Mouse (Mus musculus) lung, postnatal 14 days (tissue): Measurements from ENCODE around the gene Slc22a13.

Experiments
- DNase-seq: peaks from one replicate; pipeline ENCODE4 v3.0.0; 2021

Slc22a13 gene

DNA sequence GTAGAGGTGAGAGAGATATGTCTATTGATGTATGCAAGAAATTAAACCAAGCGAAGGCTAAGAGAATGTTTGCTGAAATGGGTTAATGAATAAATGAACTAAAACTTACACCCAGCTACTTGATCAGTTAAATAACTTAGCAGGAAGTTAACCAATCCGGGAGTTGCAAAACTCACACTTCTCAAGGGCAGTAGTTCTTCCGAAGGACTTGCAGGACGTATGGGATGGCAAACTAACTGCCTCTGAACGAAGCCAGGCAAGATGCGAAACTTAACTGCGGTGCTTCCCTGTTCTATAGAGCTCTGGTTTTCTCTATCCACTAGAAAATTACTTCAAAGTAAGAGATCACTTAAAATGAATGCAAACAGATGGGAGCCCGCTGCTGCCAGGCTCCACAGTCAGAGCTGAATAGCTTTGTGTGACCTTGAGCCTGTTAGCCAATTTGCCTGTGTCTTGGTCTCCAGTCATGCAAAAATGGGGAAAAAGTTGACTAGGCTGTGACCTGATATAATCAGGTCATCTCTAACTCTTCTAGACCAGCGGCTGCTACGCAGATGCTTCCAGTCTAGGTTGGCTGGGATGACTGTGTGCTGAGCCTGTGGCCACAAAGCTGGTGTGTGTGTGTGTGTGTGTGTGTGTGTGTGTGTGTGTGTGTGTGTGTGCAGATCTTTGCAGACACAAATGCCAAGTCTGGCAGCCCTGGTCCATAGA lies 9.6 kb downstream of the Slc22a13 start:
- no peak for DNase-seq

DNA sequence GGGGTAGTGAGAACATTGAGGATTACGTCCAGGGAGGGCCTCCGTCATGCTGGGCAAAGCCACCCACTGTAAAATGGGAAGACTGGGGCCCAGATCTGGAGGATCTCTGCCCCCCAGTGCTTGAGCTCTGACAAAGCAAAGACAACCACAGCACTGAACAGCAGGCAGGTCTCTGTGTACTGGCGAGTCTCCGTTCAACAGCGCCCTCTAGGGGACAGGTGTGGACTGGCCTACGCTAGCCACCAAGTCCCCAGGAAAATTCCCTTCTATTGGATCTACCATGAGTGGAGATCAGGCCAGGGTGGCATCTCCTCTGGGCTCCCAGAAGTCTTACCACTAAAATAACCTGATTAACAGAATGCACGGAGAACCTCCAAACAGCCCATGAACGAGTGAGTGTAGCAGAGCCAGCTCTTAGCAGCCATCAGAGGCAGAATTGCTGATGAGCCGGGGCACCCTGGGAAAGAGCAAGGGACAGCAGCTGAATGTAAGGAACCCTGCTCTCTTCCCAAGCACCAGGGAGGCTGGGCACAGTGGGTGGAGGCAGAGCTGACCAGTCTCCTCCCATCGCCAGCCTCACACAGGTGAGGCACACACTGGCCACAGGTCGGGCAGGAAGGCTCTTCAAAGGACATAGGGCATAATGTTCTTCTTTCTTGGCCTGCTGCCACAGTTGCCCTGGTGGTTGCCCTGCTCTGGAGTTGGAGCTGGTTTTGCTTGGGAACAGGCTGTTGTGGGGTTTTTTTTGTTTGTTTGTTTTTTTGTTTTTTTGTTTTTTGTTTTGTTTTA lies 16.5 kb downstream of the Slc22a13 start:
- peak; percentile 65 for DNase-seq

DNA sequence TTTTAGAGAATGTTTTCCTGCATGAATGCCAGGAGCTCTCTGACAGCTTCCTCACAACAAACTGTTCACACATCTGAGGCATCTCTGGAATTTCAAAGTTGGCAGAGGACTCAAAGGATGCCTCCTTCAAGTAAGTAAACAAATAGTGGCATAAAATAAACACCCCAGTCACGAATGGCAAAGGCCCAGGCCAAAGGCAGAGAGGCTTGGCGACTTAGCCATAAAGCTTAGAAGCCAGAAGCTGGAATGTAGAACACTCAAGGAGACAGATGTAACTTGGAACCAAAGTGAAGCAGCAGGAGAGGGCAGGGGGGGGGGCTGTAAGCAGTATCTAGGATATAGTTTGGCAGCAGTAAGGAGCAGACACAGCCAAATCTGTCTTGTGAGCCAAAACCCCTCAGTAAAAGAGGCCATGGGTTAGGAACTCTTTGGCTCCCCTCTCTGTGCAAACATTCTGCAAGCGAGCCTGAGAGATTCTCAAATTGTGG lies 27.6 kb downstream of the Slc22a13 start:
- DNase-seq, result peak; percentile 73

DNA sequence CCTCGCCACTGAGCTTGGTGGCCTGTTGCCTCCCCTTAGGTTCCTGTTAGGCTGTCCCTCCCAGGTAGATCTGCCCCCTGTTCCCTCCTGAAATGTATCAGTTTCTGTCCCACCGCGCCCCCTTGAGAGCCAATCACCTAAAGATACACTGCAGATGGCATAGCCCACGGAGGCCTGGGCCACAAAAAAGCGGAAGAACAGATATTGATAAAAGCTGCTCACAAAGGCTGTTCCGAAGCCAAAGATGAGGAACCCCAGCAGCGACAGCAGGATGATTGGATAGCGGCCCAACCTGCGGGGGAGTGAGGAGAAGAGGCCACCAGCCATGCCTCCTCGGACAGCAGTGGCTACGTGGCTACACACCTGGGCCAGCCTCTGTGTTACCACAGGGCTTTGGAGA lies 29.6 kb downstream of the Slc22a13 start:
- DNase-seq, result no peak

DNA sequence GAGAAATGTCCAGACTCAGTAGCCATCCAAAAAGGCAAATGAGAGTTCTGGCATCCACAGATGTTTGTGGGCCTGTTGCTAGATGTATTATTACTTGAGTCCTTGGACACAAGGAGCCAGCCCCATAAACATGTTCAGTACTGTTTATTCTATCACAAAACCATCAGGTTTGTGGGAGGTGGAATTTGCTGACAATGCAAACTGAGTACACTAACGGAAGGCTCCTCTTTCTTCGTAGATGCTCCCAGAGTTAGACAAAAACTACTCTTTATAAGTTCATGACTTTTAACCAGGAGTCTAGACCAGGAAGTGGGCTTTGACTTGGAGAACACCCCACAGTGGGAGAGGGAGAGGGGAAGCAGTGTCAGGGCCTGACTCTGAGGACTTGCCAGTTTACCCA lies 41.3 kb downstream of the Slc22a13 start:
- no peak for DNase-seq

DNA sequence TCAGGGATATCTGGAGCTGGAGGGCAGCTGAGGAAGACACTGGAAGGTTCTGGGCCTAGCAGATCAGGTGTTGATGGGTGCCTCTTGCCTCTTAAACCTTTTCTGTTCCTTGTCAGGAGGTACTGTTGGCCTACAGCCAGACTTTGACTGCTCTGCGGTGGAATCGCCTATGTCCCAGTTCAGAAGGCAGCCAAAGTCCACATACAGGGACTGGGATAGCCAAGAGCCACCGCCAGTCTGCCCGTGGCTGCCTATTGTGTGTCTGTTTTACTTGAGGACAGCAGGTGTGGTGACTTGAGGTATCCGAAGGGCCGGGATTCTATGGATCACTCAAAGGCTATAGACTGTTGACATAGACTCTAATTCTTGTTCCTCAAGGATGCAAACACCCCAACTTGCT lies 43.4 kb downstream of the Slc22a13 start:
- no peak for DNase-seq

DNA sequence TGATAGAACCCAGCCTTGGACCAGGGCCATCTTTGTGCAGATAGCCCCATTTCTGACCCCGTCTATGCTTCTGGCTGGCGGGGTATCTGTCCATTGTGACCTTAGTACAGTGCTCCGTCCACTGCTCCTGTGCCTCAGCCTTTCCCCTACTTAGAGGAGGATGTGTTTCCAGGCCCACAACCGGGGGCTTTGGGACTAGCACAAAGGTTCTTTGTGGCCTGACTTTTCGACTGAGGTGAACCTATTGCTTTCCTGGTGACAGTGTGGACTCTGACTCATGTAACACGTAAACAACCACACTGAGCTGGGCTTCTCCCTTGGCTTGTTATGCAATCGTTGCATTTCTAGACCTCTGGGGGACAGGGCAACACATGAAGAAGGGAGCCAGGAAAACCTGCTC lies 44.2 kb downstream of the Slc22a13 start:
- DNase-seq, result no peak

DNA sequence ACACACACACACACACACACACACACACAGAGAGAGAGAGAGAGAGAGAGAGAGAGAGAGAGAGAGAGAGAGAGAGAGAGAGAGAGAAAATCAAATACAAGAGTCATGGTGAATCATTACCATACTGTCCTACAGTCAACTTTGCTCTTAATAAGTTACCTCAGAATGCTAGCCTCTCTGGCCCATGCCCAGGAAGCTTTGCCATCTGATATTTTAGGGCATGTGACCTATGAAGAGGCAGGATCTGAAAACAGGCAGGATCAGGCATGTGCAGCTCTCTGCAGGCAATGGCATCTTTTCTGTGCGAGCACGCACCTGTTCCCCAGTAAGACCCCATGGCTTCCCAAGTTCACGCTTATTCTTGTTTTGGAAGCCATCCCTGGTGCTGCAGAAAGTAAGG lies 48.2 kb downstream of the Slc22a13 start:
- DNase-seq, result no peak

DNA sequence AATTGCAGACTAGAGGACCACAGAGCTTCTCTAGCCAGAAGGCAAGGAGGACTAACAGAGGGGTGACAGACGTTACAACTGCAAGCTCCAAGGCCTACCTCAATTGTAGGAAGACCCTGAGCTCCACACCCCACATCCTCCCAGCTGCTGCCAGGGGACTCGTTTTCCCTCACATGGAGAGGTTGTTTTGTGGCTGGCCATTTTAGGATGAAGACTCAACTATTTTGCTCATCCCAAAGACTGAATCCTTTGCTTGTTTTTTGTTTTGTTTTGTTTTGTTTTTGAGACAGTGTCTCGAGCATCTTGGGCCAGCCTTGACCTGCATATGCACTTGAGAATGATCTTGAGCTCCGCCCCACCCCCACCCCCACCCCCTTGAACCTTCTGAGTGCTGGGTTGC lies 50.0 kb downstream of the Slc22a13 start, which contains the start of gene Gm47289:
TSS of gene Gm47289 (plus strand) at position 301 of the 400 bp plus-strand sequence.
- no peak for DNase-seq

DNA sequence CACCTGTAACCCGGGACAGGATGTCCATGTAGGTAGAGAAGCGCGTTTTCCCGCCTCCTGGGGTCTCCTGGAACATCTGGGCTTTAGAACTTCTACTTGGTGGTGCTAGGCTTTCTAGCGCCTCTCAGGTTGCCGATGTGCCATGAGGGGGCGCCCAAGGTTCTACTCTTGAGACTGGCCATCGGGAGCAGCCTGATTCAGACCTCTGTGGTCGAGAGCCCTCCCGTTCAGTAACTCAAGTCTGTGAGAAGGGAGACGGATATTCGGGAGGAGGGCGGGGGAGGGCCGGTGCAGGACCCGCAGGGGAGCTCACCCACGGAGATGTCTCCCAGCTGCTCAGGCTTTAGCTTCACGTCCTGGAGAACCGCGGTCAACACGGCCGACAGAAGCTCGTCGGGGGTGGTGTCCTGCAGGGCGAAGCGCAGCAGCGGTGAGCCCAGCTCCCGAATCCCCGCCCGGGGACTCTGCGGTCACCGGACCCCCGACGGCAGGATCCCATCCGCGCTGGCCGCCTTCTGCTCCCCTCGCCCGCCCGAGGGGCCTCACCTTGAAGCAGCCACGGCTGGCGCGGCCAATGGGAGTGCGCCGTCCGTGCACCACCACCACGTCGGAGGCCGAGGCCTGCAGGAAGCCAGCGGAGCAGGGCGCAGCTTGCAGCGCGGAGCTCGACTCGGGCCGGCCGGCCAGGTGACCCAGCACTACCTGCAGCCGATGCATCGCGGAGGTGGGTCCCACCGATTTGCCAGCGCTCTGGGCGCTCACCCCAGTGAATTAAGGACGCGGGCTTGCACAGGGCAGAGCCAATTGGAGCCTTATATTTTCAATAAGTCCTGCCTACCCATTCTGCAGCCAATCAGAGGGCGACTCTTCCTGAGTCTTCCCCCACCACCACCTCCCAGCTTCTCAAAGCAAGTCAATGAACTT lies 52.4 kb downstream of the Slc22a13 start, which contains the start of gene Acaa1b:
TSS of gene Acaa1b (minus strand) at position 816 of the 924 bp plus-strand sequence.
- peak; percentile 88 for DNase-seq

DNA sequence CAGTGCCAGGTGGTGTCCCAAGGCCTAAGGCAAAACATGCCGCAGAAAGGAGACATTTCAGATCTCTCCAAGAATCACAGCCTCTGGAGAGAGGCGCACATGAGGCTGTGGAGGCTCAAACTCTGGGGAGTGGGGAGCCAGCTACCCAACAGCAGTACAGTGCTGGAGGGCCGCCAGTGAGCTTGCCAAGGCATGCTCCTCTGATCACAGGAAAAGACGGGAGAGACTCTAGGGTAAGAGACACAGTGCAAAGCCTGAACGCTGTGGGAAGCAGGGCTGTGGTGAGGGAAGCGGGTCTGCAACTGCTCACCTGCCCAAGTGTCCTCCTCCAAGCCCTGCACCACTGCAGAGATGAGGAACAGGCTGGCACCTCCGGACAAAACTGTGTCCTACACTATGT lies 53.1 kb downstream of the Slc22a13 start:
- no peak for DNase-seq

DNA sequence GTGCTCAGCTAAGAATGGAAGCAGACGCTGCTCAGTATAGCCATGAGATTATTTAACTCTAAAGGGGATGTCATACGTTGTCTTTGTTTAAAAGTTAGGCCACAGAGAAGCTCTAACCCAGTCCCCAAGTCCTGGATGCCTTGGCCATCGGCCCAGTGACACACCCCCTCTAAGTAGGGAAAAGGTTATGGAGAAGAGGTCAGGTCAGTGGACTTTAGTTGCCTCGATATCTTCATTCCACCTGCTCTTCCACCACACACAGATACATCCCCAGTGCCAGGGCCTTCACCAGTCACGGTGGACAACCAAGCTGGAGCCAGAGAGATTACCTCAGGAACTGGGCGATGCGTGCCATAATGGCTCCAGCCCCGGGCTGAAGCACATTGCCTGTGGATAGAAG lies 53.5 kb downstream of the Slc22a13 start:
- DNase-seq, result no peak

DNA sequence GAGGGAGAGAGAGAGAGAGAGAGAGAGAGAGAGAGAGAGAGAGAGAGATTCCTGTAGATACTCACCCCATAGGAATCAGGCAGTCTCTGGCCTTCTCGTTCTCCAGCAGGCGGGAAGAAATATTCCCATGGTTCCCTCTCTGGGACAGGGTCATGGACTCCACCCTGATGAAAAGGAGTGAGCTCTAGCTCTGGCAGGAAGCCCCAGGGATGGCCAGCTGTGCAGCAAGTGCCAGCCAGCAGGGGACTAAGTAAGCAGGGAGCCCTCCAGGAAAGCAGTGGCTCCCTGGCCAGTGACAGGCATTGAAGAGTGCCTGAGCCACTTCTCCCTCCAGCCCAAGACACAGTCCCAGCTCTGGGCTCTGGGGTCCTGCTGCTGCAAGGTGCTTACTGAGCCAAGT lies 57.1 kb downstream of the Slc22a13 start:
- DNase-seq, result no peak

DNA sequence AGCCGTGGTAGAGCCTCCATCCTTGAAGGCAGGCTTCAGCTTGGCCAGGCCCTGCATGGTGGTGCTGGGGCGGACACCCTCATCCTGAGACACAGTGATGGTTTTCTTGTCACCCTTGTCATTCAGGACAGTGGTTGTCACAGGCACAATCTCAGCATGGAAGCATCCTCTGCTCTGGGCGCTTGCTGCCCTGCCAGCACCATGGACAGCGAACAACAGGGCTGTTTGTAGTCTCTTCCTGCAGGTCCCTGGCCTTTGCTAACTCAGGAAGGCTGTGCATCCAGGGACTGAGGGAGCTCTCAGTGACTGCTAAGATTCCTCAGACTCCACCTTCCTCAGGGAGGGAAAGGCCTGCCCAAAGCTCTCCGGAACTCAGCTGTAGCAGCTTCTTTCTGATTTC lies 59.3 kb downstream of the Slc22a13 start:
- DNase-seq, result peak; percentile 61

DNA sequence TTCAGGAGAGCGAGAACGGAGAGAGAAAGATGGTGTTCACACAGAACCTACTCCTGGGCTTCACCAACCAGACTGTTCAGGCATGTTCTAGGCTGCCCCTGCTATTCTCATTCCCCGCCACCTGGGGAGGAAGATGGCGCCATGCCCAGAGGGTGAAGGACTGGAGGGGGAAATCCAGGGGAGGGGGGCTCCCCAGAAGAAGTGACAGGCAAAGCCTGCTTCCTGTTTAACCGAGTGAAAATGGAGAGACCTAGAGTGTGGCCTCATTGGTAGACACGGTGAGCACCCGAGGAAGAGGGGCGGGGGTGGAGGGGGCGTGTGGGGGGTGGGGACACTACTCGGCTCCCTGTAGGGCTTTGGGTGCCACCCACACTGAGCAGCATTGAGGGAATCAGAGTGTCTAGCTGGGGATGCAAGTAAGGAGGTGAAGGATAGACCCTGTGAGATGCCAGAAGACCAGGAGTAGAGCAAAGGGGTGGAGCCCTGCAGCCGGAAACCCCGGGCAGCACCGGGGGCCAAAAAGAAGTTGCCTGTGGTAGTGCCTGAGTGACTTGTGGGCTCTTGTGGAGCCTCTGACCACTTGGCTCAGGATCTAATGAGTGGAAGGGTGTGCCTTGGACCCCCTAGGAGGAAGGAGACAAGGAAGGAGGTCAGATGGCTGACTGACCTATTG lies 62.7 kb downstream of the Slc22a13 start:
- no peak for DNase-seq

DNA sequence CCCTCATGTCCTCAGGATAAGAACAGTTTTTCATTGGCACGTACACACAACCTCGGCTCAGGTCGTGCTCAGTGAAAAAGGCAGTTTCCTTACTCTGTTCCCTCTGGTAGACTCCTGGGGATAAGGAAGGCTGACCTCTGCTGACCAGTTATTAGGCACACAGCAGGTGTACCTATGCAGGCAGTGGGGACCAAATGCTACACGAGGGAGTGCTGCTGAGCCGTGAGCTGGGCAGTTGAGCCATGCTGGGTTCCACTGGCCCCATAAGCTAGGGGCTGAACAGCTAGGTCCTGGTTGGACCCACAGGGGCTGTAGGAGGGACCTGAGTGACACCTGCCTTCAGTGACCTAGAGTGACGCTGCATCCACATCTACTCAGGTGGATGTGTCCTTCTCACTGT lies 63.3 kb downstream of the Slc22a13 start:
- no peak for DNase-seq

DNA sequence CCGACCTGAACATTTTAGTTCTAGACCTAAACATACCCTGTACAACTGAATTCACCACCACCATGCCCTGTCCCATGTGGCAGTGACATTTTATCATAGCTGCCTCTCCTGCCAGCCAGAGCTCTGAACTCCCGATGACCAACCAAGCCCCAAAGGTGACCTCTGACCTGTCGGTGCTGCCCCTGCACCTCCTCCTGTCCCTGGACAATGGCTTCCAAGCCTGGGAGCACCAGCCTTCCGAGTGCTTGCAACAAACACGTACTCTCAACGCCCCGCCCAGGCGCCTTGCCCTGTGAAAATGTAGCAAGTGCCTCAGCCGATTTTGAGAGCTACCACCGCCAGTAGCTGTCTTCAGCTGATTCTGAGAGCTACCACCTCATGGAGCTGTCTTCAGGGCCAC lies 63.8 kb downstream of the Slc22a13 start:
- DNase-seq, result no peak

DNA sequence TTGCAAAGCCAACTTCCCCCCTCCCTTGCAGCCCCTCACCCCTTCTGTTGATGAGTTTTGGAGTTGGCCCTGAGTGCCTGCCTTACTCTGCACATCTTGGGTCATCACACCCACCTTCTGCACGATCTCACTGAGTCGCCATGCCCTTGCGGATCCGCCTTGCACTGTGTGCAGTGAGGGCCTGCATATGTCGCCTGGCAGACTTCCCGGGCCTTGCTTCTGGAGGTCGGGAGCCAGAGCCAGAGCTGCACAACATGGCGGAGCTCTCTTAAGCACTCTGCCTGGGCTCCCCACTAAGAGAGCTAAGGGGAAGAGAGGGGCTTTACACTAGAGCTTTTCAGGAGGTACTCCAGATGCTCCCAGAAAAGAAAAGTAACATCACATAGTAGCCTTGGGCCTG lies 64.2 kb downstream of the Slc22a13 start:
- DNase-seq, result no peak

DNA sequence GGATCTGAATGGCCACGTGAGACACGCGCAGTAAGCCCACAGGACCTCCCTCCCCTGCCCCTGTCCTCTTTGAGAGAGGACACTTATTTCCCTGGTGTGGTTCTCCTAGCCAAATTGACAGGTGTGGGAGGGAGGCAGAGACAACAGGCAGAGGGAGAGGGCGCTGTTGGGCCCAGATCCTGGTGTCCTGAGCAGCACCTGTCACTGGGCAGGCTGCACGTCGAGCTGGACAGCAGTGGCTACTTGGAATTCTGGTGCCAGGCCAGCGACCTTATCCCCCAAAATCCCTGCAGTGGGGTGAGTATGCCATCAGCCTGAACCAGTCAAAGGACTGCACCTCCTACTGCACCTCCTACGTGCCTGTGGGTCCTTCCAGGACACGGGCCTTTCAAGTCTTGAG lies 65.5 kb downstream of the Slc22a13 start:
- DNase-seq, result no peak
